Mouse (Mus musculus): ENCODE data around the gene Btbd2. TPM values are rescaled to one million over a fixed set of nuclear protein-coding genes. Genes with fewer than 3 reads are reported as not detected.
"Not testable (repeated sequence)": the region's sequence is repeated elsewhere in the genome, so short reads cannot be mapped to it uniquely, and the experiment has no call there.

Btbd2 gene
- polyA plus RNA-seq, 1 experiment from 2014 or later: 12.7 TPM

DNA sequence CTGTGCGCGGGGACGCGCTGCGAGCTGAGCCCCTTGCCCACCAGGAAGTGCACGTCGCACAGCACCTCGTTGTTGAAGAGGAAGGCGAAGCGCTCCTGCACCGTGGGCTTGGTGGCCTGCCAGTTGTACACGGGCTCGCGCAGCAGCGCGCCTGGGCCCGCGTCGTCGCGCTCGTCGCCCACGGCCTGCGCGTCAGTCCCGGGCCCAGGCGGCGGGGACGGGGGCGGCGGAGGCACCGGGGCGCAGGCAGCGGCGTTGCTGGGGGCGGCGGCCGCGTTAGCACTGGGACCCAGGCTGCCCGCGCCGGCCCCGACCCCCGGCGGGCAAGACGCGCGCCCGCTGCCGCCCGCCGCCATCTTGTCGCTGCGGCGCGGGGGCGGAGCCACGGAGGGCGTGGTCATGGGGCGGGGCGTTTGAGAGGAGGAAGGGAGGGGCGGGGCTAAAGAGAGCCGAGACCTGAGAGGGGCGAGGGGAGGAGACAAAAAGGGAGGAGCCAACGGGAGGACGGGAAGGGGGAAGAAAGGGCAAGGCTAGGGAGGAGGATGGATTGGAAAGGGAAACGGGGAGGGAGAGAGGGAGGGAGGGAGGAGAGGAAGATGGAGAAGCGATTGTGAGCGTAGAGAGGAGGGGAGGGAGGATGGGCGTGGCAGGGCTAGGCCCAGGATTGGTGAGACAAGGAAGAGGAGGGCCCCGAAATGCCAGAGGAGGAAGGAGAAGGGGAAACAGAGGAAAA, 575 bp downstream of the Btbd2 start:
- H3K27me3 ChIP-seq: no peaks in the 10 kb centered on the region
- peak overlapping the region; percentile 95 for H3K9ac ChIP-seq
- peak overlapping the region; percentile 93 for H3K4me2 ChIP-seq
- H3K27ac ChIP-seq: peak overlapping the region; percentile 88
- peak overlapping the region; percentile 87 for H3K4me3 ChIP-seq (replicated peaks)
- peaks cover 59% of the 10 kb centered on the region for H3K4me1 ChIP-seq (replicated peaks)
- DNase-seq (peak; percentile 93), ATAC-seq (ENCODE audit: low read depth) (peak; percentile 66)
- no peaks in the 10 kb centered on the region for H3K9me3 ChIP-seq (replicated peaks)
- H3K36me3 ChIP-seq: no peaks in the 10 kb centered on the region
- under 1% methylated on average over 67 of the region's 72 CpGs for WGBS (ENCODE audit: insufficient replicate concordance)

GRCm38 (mm10) chr10:80655406-80656129, 1.3 kb downstream of the Btbd2 start:
- H3K36me3 ChIP-seq: no peaks in the 10 kb centered on the region
- H3K27ac ChIP-seq: peak overlapping the region; percentile 88
- DNase-seq: no peak
- H3K9me3 ChIP-seq (replicated peaks): no peaks in the 10 kb centered on the region
- peak overlapping the region; percentile 95 for H3K9ac ChIP-seq
- peak; percentile 24 for ATAC-seq (ENCODE audit: low read depth)
- H3K27me3 ChIP-seq: no peaks in the 10 kb centered on the region
- 4% methylated on average over 12 of the region's 12 CpGs for WGBS (ENCODE audit: insufficient replicate concordance)
- H3K4me3 ChIP-seq (replicated peaks): peak overlapping the region; percentile 87
- peaks cover 55% of the 10 kb centered on the region for H3K4me1 ChIP-seq (replicated peaks)
- H3K4me2 ChIP-seq: peak overlapping the region; percentile 93

DNA sequence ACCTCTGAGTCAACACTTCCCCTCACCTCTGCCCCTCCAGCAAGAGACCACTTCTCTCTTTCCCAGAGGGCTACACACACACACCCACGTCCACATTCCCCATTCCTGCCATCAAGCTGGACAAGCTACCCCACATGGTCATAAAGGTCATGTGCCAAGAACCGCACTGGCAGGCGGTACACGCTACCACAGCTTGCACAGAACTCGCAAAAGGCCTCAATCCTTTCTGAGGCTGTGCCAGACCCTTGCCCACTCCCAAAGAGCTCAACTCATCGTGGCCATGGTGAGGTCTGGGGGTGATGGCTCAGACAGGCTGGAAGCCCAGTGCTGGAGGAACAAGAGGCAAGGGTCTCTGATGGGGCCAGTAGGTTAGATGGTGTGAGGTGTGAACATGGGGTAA, 2.0 kb downstream of the Btbd2 start:
- WGBS (ENCODE audit: insufficient replicate concordance): 83% methylated on average over 6 of the region's 6 CpGs
- H3K27ac ChIP-seq: no peak overlapping the region; the same call in 1 of the 2 replicates
- H3K4me3 ChIP-seq (replicated peaks): peak overlapping the region; percentile 87; the same call in 1 of the 2 replicates
- ATAC-seq (ENCODE audit: low read depth) (no peak), DNase-seq (no peak)
- H3K9ac ChIP-seq: 0 out of 2 replicates have a peak overlapping the region, but pooled peaks have one; percentile 95
- H3K36me3 ChIP-seq: no peaks in the 10 kb centered on the region
- no peaks in the 10 kb centered on the region for H3K9me3 ChIP-seq (replicated peaks)
- no peaks in the 10 kb centered on the region for H3K27me3 ChIP-seq
- H3K4me2 ChIP-seq: peak overlapping the region; percentile 93
- H3K4me1 ChIP-seq (replicated peaks): peaks cover 55% of the 10 kb centered on the region

- WGBS (ENCODE audit: insufficient replicate concordance): 72% methylated on average over 6 of the region's 6 CpGs
- Histone ChIP-seq H3K36me3 (no peaks in the 10 kb centered on the region), H3K4me1 (replicated peaks) (peaks cover 49% of the 10 kb centered on the region), H3K9me3 (replicated peaks) (no peaks in the 10 kb centered on the region), H3K4me3 (replicated peaks) (no peak overlapping the region), H3K9ac (no peak overlapping the region), H3K27me3 (no peaks in the 10 kb centered on the region), H3K27ac (no peak overlapping the region), H3K4me2 (no peak overlapping the region)
- ATAC-seq (ENCODE audit: low read depth): no peak
- DNase-seq: no peak
Measured at GRCm38 (mm10) chr10:80653156-80653720, 3.6 kb downstream of the Btbd2 start.

- no peak overlapping the region for H3K27ac ChIP-seq
- H3K4me3 ChIP-seq (replicated peaks): no peak overlapping the region
- peaks cover 10% of the 10 kb centered on the region for H3K36me3 ChIP-seq
- WGBS (ENCODE audit: insufficient replicate concordance): 79% methylated on average over 10 of the region's 10 CpGs
- DNase-seq (no peak), ATAC-seq (ENCODE audit: low read depth) (no peak)
- no peaks in the 10 kb centered on the region for H3K9me3 ChIP-seq (replicated peaks)
- H3K4me2 ChIP-seq: no peak overlapping the region
- peaks cover 24% of the 10 kb centered on the region for H3K4me1 ChIP-seq (replicated peaks)
- H3K27me3 ChIP-seq: no peaks in the 10 kb centered on the region
- H3K9ac ChIP-seq: no peak overlapping the region
Measured at GRCm38 (mm10) chr10:80650392-80650791, 6.5 kb downstream of the Btbd2 start.

GRCm38 (mm10) chr10:80649910-80650309, 7.0 kb downstream of the Btbd2 start:
- DNase-seq; ATAC-seq (ENCODE audit: low read depth): not testable (repeated sequence)

GRCm38 (mm10) chr10:80646936-80647335, 9.9 kb downstream of the Btbd2 start:
- H3K36me3 ChIP-seq: peaks cover 41% of the 10 kb centered on the region

More at GRCm38 (mm10) chr10:80649910-80650309, 7.0 kb downstream of the Btbd2 start:
- WGBS (ENCODE audit: insufficient replicate concordance): 78% methylated on average over 6 of the region's 6 CpGs
- Histone ChIP-seq H3K36me3 (peaks cover 14% of the 10 kb centered on the region), H3K4me1 (replicated peaks) (peaks cover 19% of the 10 kb centered on the region)
- not testable (repeated sequence) for H3K27ac ChIP-seq; H3K9ac ChIP-seq; H3K4me3 ChIP-seq (replicated peaks); H3K27me3 ChIP-seq; H3K9me3 ChIP-seq (replicated peaks); H3K4me2 ChIP-seq

DNA sequence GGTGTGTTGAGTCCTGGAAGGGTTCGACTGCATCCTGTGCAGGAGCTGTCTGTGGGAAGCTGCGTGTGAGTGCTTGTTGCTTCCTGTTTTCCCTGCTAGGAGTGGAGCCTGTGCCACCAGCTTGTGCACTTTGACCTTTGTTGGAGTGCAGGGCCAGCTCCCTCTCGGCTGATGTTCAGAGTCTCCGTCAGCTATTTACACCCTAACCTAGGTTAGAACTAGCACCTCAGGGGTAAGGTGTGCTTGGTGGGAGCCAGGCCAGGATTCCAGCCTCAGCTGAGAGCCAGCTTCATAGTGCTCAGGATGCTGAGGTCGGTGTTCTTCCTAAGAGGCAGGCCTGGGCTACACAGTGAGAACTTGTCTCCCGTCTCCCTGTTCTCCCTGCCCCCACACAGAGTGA, 21.5 kb downstream of the Btbd2 start:
- Histone ChIP-seq H3K36me3 (peaks cover 72% of the 10 kb centered on the region), H3K4me3 (replicated peaks) (no peak overlapping the region), H3K27me3 (no peaks in the 10 kb centered on the region), H3K9me3 (replicated peaks) (no peaks in the 10 kb centered on the region), H3K4me1 (replicated peaks) (peaks cover 26% of the 10 kb centered on the region), H3K4me2 (no peak overlapping the region), H3K9ac (no peak overlapping the region), H3K27ac (peak overlapping the region; percentile 40)
- DNase-seq (no peak), ATAC-seq (ENCODE audit: low read depth) (no peak)
- WGBS (ENCODE audit: insufficient replicate concordance): 67% methylated on average over 6 of the region's 6 CpGs

More at GRCm38 (mm10) chr10:80646936-80647335, 9.9 kb downstream of the Btbd2 start:
- ATAC-seq (ENCODE audit: low read depth) (no peak), DNase-seq (no peak)
- Histone ChIP-seq H3K4me2 (no peak overlapping the region), H3K27me3 (no peaks in the 10 kb centered on the region), H3K9me3 (replicated peaks) (no peaks in the 10 kb centered on the region), H3K4me3 (replicated peaks) (no peak overlapping the region), H3K4me1 (replicated peaks) (0 out of 2 replicates have a peak, but pooled peaks cover 3% of the 10 kb centered on the region), H3K27ac (no peak overlapping the region), H3K9ac (no peak overlapping the region)
- WGBS (ENCODE audit: insufficient replicate concordance): 81% methylated on average over 10 of the region's 10 CpGs

DNA sequence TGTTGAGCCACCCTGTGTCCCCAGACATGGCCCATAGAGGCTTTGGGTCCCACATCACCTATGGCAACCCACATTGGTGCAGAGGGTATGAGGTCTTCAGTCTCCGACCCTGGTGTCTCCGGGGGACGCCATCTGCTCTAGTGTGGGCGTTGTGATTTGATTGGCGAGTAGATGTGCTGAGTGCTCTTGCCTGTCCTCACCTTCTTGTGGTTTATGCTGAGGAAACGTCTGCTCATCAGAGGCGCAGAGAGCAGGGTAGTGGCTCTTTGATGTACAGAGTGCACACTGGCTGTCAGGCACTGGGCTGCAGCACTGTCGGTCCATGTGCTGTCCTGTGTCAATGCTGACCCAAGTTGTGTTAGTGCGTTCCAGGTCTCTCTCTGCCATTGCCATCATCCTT, 27.9 kb downstream of the Btbd2 start:
- no peak overlapping the region for H3K27ac ChIP-seq
- ATAC-seq (ENCODE audit: low read depth) (no peak), DNase-seq (no peak)
- H3K27me3 ChIP-seq: no peaks in the 10 kb centered on the region
- no peak overlapping the region for H3K4me3 ChIP-seq (replicated peaks)
- peaks cover 11% of the 10 kb centered on the region for H3K36me3 ChIP-seq
- peaks cover 63% of the 10 kb centered on the region for H3K4me1 ChIP-seq (replicated peaks)
- H3K9me3 ChIP-seq (replicated peaks): no peaks in the 10 kb centered on the region
- 67% methylated on average over 9 of the region's 9 CpGs for WGBS (ENCODE audit: insufficient replicate concordance)
- no peak overlapping the region for H3K4me2 ChIP-seq
- no peak overlapping the region for H3K9ac ChIP-seq

DNA sequence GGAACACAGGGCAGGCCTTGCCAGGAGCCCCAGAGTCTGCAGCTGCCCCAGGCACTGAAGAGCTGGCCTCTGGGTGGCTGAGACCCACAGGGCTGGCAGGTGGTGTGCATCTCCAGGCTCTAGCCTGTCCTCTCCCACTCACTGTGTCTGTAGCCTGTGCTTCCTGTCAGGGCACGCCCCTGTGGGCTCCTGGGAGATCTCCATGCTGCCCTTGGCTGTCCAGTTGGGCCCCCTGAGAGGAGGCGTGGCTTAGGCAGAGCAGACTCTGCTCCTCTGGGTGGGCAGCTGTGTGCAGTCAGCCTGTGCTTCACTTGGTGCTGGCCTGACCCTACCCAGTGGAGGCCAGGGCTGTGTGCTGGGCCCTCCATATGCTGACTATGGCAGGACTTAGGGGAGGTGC, 29.2 kb downstream of the Btbd2 start:
- Histone ChIP-seq H3K36me3 (peaks cover 8% of the 10 kb centered on the region), H3K27me3 (no peaks in the 10 kb centered on the region), H3K4me2 (no peak overlapping the region), H3K9me3 (replicated peaks) (no peaks in the 10 kb centered on the region), H3K4me1 (replicated peaks) (peaks cover 73% of the 10 kb centered on the region), H3K9ac (peak overlapping the region; percentile 30; the same call in 1 of the 2 replicates), H3K27ac (peak overlapping the region; percentile 6), H3K4me3 (replicated peaks) (no peak overlapping the region)
- 0 out of 2 replicates have a peak, but pooled peaks have one; percentile 13 for ATAC-seq (ENCODE audit: low read depth)
- WGBS (ENCODE audit: insufficient replicate concordance): 34% methylated on average over 2 of the region's 2 CpGs
- DNase-seq: no peak

DNA sequence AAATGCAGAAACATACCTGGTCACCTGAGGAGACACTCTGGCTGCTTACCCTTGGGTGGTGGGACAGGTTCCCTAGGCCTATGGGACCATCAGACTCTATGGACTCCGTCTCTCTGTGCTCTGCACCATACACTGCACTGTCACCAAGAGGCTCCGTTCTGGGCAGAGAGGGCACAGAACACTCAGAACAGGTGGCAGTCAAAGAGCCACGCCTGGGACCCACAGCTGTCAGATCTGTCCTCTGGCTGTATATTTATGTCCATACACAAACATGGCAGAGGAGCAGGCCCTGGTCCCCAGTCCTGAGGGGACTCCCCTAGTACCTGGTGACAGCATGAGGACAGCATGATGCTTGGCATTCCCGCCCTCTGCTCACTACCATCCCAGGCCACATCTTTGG, 31.1 kb downstream of the Btbd2 start:
- H3K4me2 ChIP-seq: no peak overlapping the region
- H3K27me3 ChIP-seq: no peaks in the 10 kb centered on the region
- peaks cover 71% of the 10 kb centered on the region for H3K4me1 ChIP-seq (replicated peaks)
- peak overlapping the region; percentile 27; the same call in 1 of the 2 replicates for H3K9ac ChIP-seq
- WGBS (ENCODE audit: insufficient replicate concordance): 83% methylated on average over 4 of the region's 4 CpGs
- no peak overlapping the region for H3K4me3 ChIP-seq (replicated peaks)
- H3K36me3 ChIP-seq: peaks cover 4% of the 10 kb centered on the region
- peak overlapping the region; percentile 92; the same call in 1 of the 2 replicates for H3K27ac ChIP-seq
- H3K9me3 ChIP-seq (replicated peaks): no peaks in the 10 kb centered on the region
- no peak for DNase-seq
- no peak for ATAC-seq (ENCODE audit: low read depth)

Data from liver, embryonic 13.5 days (tissue).